12 mouse cellular contexts compared by ENCODE assay signal in the genomic region with DNA sequence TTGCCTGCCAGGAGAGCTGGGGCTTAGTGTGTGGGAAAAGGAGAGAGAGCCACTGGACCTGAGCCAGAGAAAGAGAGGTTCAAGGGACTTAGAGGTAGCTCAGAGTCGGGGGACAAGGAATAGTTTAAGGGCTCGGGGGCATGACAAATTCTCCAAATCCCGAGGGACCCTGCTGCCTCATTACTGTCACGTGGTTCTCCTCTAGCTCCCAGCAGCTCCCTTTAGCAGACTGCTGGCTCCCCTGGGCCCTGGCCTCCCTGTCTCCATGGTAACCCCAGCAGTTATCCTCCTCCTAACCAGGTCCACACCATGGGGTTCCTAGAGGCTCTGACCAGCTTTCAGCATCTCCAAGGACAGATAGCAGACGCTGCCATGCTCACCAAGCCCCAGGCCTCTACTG. TPM values are rescaled to one million over a fixed set of nuclear protein-coding genes. Genes with fewer than 3 reads are reported as not detected.
A peak's percentile ranks its signal among the peaks of the same experiment; 100 is the strongest.
DNase-seq lines count a peak whose midpoint lies in the region; ATAC-seq and TF ChIP-seq lines count a peak whose summit lies in the region.
"Had no signal": no experiment of that assay in that cellular context is flagged by ENCODE, and none has a peak within 500 bp of the region (broad histone marks: within the 10 kb centered on the region; RNA-seq: fewer than 3 reads in every experiment).

No protein-coding gene starts in this region.

- H3K4me2 ChIP-seq in forebrain, embryonic 14.5 days (ENCODE audit: low read length), result peak overlapping the region; percentile 78
- H3K4me2 ChIP-seq in midbrain, embryonic 12.5 days (replicated peaks), result peak overlapping the region; percentile 63

- 0% methylated on average over 5 of the region's 5 CpGs for WGBS in forebrain, embryonic 14.5 days
- WGBS in midbrain, embryonic 12.5 days, result 0% methylated on average over 5 of the region's 5 CpGs
- 7% methylated on average over 5 of the region's 5 CpGs for WGBS in heart, adult 2 months

- H3K36me3 ChIP-seq in forebrain, embryonic 14.5 days (ENCODE audit: control insufficient read depth, insufficient read depth, low read length), result peaks cover 24% of the 10 kb centered on the region
- H3K36me3 ChIP-seq in midbrain, embryonic 12.5 days, result peaks cover 19% of the 10 kb centered on the region; the same call in 1 of the 2 replicates
- no peaks in the 10 kb centered on the region for H3K36me3 ChIP-seq in heart, adult 2 months (ENCODE audit: control insufficient read depth, insufficient read depth, low read length)

- 0 out of 2 replicates have a peak, but pooled peaks cover 3% of the 10 kb centered on the region for H3K27me3 ChIP-seq in forebrain, embryonic 14.5 days (replicated peaks; ENCODE audit: control insufficient read depth, insufficient read depth, low read length)
- H3K27me3 ChIP-seq in midbrain, embryonic 12.5 days, result peaks cover 28% of the 10 kb centered on the region
- H3K27me3 ChIP-seq in heart, adult 2 months (ENCODE audit: control insufficient read depth, insufficient read depth, low read length), result peaks cover 6% of the 10 kb centered on the region

- H3K9ac ChIP-seq in forebrain, embryonic 14.5 days (ENCODE audit: low read length), result peak overlapping the region; percentile 88
- H3K9ac ChIP-seq in midbrain, embryonic 12.5 days (replicated peaks), result peak overlapping the region; percentile 83
- H3K9ac ChIP-seq in heart, adult 2 months (ENCODE audit: low read depth, low read length), result no peak overlapping the region

- TF ChIP-seq POLR2A in heart, adult 2 months (IDR thresholded peaks at IDR 0.05; ENCODE audit: insufficient read depth, low read depth, low read length), result no peak

- no peak for TF ChIP-seq EP300 in heart, adult 2 months (IDR thresholded peaks at IDR 0.05; ENCODE audit: insufficient read depth, low read depth, low read length)

- peak overlapping the region; percentile 83 for H3K4me3 ChIP-seq in forebrain, embryonic 14.5 days (ENCODE audit: low read depth, low read length)
- peak overlapping the region; percentile 67 for H3K4me3 ChIP-seq in midbrain, embryonic 12.5 days
- no peak overlapping the region for H3K4me3 ChIP-seq in heart, adult 2 months

- DNase-seq in adrenal gland, postnatal 14 days, result peak; percentile 7
- DNase-seq in adrenal gland, postnatal 25 days, result no peak
- peak; percentile 30 for DNase-seq in NIH3T3 (ENCODE audit: low read depth)
- peak; percentile 68 for DNase-seq in forebrain, embryonic 14.5 days (ENCODE audit: low spot score)
- DNase-seq in ovary, postnatal 10 days (ENCODE audit: low spot score), result no peak
- DNase-seq in natural killer cell, adult 2 months (ENCODE audit: low spot score in 2 of 2), result no peak
- DNase-seq in heart, adult 2 months, result no peak
- DNase-seq: gastrocnemius, postnatal 25 days; kidney, adult 2 months had no signal

- ATAC-seq in forebrain, embryonic 14.5 days, result no peak
- ATAC-seq in midbrain, embryonic 12.5 days (ENCODE audit: low FRiP score, low read depth), result no peak

- H3K9me3 ChIP-seq in forebrain, embryonic 14.5 days (replicated peaks; ENCODE audit: control insufficient read depth, low read length), result no peaks in the 10 kb centered on the region
- no peaks in the 10 kb centered on the region for H3K9me3 ChIP-seq in midbrain, embryonic 12.5 days

- no peak for TF ChIP-seq CTCF in heart, adult 2 months (IDR thresholded peaks at IDR 0.05)

- intact Hi-C loops in heart, adult 2 months (cut with DNase I), result loop anchor here (5.0 kb wide), 1 partner anchor 48 kb away; no protein-coding TSS in a partner anchor

- no peaks in the 10 kb centered on the region for H3K79me2 ChIP-seq in heart, adult 2 months (replicated peaks; ENCODE audit: control insufficient read depth, insufficient read depth, low read length)

- peak overlapping the region; percentile 96; the same call in 1 of the 2 replicates for H3K27ac ChIP-seq in forebrain, embryonic 14.5 days (ENCODE audit: low read depth, low read length)
- peak overlapping the region; percentile 92 for H3K27ac ChIP-seq in midbrain, embryonic 12.5 days (replicated peaks)
- H3K27ac ChIP-seq in heart, adult 2 months, result no peak overlapping the region
- H3K27ac ChIP-seq: macrophage had no signal

- H3K4me1 ChIP-seq in forebrain, embryonic 14.5 days (ENCODE audit: control insufficient read depth, insufficient read depth, low read length), result peaks cover 45% of the 10 kb centered on the region
- peaks cover 68% of the 10 kb centered on the region for H3K4me1 ChIP-seq in midbrain, embryonic 12.5 days
- peaks cover 5% of the 10 kb centered on the region for H3K4me1 ChIP-seq in heart, adult 2 months (ENCODE audit: control insufficient read depth, insufficient read depth, low read length)

RNA-seq across cellular contexts. Expression of a gene that starts 2.0 kb away (rescaled TPM):
- total RNA-seq in adrenal gland, postnatal 14 days (2021), result 31.3 and 31.6 TPM in 2 replicates
- 24.4 and 39.7 TPM in 2 replicates for total RNA-seq in adrenal gland, postnatal 25 days (2021)
- 115 and 125 TPM in 2 replicates for polyA plus RNA-seq in forebrain, embryonic 14.5 days (2014; fragmentation: Nextera tagmentation; extraction: Ambion mirVana)
- polyA plus RNA-seq in midbrain, embryonic 12.5 days (2016; fragmentation: Nextera tagmentation; extraction: Ambion mirVana), result 117 and 133 TPM in 2 replicates
- total RNA-seq in heart, adult 2 months (2021), result under 1 TPM in 1 of 2 experiments, not detected in 1; 0.66 TPM
- 0.23 and 0.32 TPM in 2 replicates for polyA plus RNA-seq in heart, adult 2 months (2012; rRNA removed)

RNA-seq across cellular contexts. Expression of a gene that starts 12.5 kb away (rescaled TPM):
- 373 and 415 TPM in 2 replicates for total RNA-seq in adrenal gland, postnatal 14 days (2021)
- total RNA-seq in adrenal gland, postnatal 25 days (2021), result 439 and 629 TPM in 2 replicates
- polyA plus RNA-seq in forebrain, embryonic 14.5 days (2014; fragmentation: Nextera tagmentation; extraction: Ambion mirVana), result 145 and 149 TPM in 2 replicates
- 163 and 173 TPM in 2 replicates for polyA plus RNA-seq in midbrain, embryonic 12.5 days (2016; fragmentation: Nextera tagmentation; extraction: Ambion mirVana)
- 100 to 1,000 TPM; 196 to 213 TPM for total RNA-seq in heart, adult 2 months (2021)
- polyA plus RNA-seq in heart, adult 2 months (2012; rRNA removed), result 307 and 331 TPM in 2 replicates

RNA-seq across cellular contexts. Expression of a gene that starts 29.2 kb away (rescaled TPM):
- 17.5 and 72.4 TPM in 2 replicates for total RNA-seq in adrenal gland, postnatal 14 days (2021)
- total RNA-seq in adrenal gland, postnatal 25 days (2021), result 1.0 and 1.8 TPM in 2 replicates
- 1.8 and 2.1 TPM in 2 replicates for polyA plus RNA-seq in forebrain, embryonic 14.5 days (2014; fragmentation: Nextera tagmentation; extraction: Ambion mirVana)
- 26.7 and 30.4 TPM in 2 replicates for polyA plus RNA-seq in midbrain, embryonic 12.5 days (2016; fragmentation: Nextera tagmentation; extraction: Ambion mirVana)
- total RNA-seq in heart, adult 2 months (2021), result 10 to 100 TPM in 1 of 2 experiments, under 1 TPM in 1; 0.42 to 10.3 TPM
- polyA plus RNA-seq in heart, adult 2 months (2012; rRNA removed), result 0.91 and 4.4 TPM in 2 replicates
- polyA plus RNA-seq: macrophage; small intestine, adult 2 months had no signal

RNA-seq across cellular contexts. Expression of a gene that starts 34.9 kb away (rescaled TPM):
- total RNA-seq in adrenal gland, postnatal 14 days (2021), result 180 and 194 TPM in 2 replicates
- total RNA-seq in adrenal gland, postnatal 25 days (2021), result 198 and 230 TPM in 2 replicates
- 28.6 and 38.8 TPM in 2 replicates for polyA plus RNA-seq in forebrain, embryonic 14.5 days (2014; fragmentation: Nextera tagmentation; extraction: Ambion mirVana)
- polyA plus RNA-seq in midbrain, embryonic 12.5 days (2016; fragmentation: Nextera tagmentation; extraction: Ambion mirVana), result 67.0 and 82.7 TPM in 2 replicates
- total RNA-seq in heart, adult 2 months (2021), result 10 to 100 TPM; 83.4 to 86.9 TPM
- 118 and 119 TPM in 2 replicates for polyA plus RNA-seq in heart, adult 2 months (2012; rRNA removed)

RNA-seq across cellular contexts. Expression of a gene that starts 52.2 kb away (rescaled TPM):
- 8.2 and 9.6 TPM in 2 replicates for total RNA-seq in adrenal gland, postnatal 14 days (2021)
- 4.3 and 8.7 TPM in 2 replicates for total RNA-seq in adrenal gland, postnatal 25 days (2021)
- polyA plus RNA-seq in forebrain, embryonic 14.5 days (2014; fragmentation: Nextera tagmentation; extraction: Ambion mirVana), result 26.0 and 27.8 TPM in 2 replicates
- 17.6 and 18.0 TPM in 2 replicates for polyA plus RNA-seq in midbrain, embryonic 12.5 days (2016; fragmentation: Nextera tagmentation; extraction: Ambion mirVana)
- 1 to 10 TPM; 3.8 to 3.9 TPM for total RNA-seq in heart, adult 2 months (2021)
- 7.7 and 8.3 TPM in 2 replicates for polyA plus RNA-seq in heart, adult 2 months (2012; rRNA removed)
- polyA plus RNA-seq: macrophage had no signal

Comparison
In these comparisons a context has a peak if more than half of its experiments do, and no peak if none do; other contexts are left out.
1. DNase-seq: peak in adrenal gland, postnatal 14 days (single experiment), NIH3T3 (single experiment) and forebrain, embryonic 14.5 days (single experiment); none in adrenal gland, postnatal 25 days (single experiment), ovary, postnatal 10 days (single experiment), natural killer cell, adult 2 months (0 of 2) and heart, adult 2 months (0 of 2).
2. RNA of a gene that starts 2.0 kb away (total RNA-seq): 24.4 to 39.7 TPM in adrenal gland, postnatal 25 days and 31.3 to 31.6 TPM in adrenal gland, postnatal 14 days; 0.66 TPM in heart, adult 2 months; every median in the first group is over 10 times any median in the second.